Mouse (Mus musculus) CD4-positive, CD25-positive, alpha-beta regulatory T cell, adult 4 months (primary cell): ENCODE data around the gene Utf1. TPM values are rescaled to one million over a fixed set of nuclear protein-coding genes. Genes with fewer than 3 reads are reported as not detected.

Experiments used
- ATAC-seq: one replicate; pipeline ENCODE4 v1.8.0; 2017
- polyA plus RNA-seq, 2 experiments: library from polyadenylated mRNA; unstranded; fragments of 100-300 nt; shearing (Covaris generic); gene quantifications; one replicate each; pipeline ENCODE4 v1.2.1; 2017

The Utf1 gene
- polyA plus RNA-seq, 2 experiments from 2014 or later = 3.7 to 6.1 TPM

- ATAC-seq = no peak
These were observed 2.9 kb upstream of the Utf1 start for GRCm38 (mm10) chr7:139940476-139941209.

GRCm38 (mm10) chr7:139944291-139945240, 977 bp downstream of the Utf1 start:
- ATAC-seq = peak; percentile 28

- no peak for ATAC-seq
These were observed 1.9 kb downstream of the Utf1 start for GRCm38 (mm10) chr7:139945516-139945915.

GRCm38 (mm10) chr7:139946032-139946431, 2.4 kb downstream of the Utf1 start:
- ATAC-seq = no peak

GRCm38 (mm10) chr7:139949893-139950282, 6.3 kb downstream of the Utf1 start:
- peak; percentile 73 for ATAC-seq

- ATAC-seq = peak; percentile 79
These were observed 6.8 kb downstream of the Utf1 start for GRCm38 (mm10) chr7:139950283-139950971.

GRCm38 (mm10) chr7:139951079-139951478, 7.5 kb downstream of the Utf1 start:
- ATAC-seq = peak; percentile 26

GRCm38 (mm10) chr7:139951991-139952633, 8.5 kb downstream of the Utf1 start:
- no peak for ATAC-seq

- ATAC-seq = no peak
These were observed 11.9 kb downstream of the Utf1 start for GRCm38 (mm10) chr7:139955505-139955904.

- no peak for ATAC-seq
These were observed 13.1 kb downstream of the Utf1 start for GRCm38 (mm10) chr7:139956658-139957057.

GRCm38 (mm10) chr7:139957437-139957836, 13.8 kb downstream of the Utf1 start:
- ATAC-seq = no peak

- ATAC-seq = no peak
These were observed 14.4 kb downstream of the Utf1 start for GRCm38 (mm10) chr7:139957958-139958357.

- no peak for ATAC-seq
These were observed 17.6 kb downstream of the Utf1 start for GRCm38 (mm10) chr7:139961141-139961540.

GRCm38 (mm10) chr7:139963814-139964213, 20.2 kb downstream of the Utf1 start:
- ATAC-seq = no peak

- no peak for ATAC-seq
These were observed 23.6 kb downstream of the Utf1 start for GRCm38 (mm10) chr7:139967175-139967574.

- ATAC-seq = peak; percentile 94
These were observed 24.8 kb downstream of the Utf1 start for GRCm38 (mm10) chr7:139968428-139968827.

GRCm38 (mm10) chr7:139969348-139970130, 25.9 kb downstream of the Utf1 start:
- no peak for ATAC-seq

- no peak for ATAC-seq
These were observed 26.8 kb downstream of the Utf1 start for GRCm38 (mm10) chr7:139970216-139970919.

- ATAC-seq = no peak
These were observed 27.4 kb downstream of the Utf1 start for GRCm38 (mm10) chr7:139970979-139971378.

GRCm38 (mm10) chr7:139971436-139971835, 27.8 kb downstream of the Utf1 start:
- ATAC-seq = peak; percentile 12

- no peak for ATAC-seq
These were observed 29.3 kb downstream of the Utf1 start for GRCm38 (mm10) chr7:139972923-139973331.
